Mouse (Mus musculus): ENCODE measurements around the gene Cpeb1. TPM values are rescaled to one million over a fixed set of nuclear protein-coding genes. Genes with fewer than 3 reads are reported as not detected.

Gene Cpeb1
- polyA plus RNA-seq, 1 experiment from 2014 or later = 0.51 TPM

GRCm38 (mm10) chr7:81464906-81465450, 9.7 kb upstream of the Cpeb1 start:
- Histone ChIP-seq H3K9me3 (no peaks in the 10 kb centered on the region), H3K4me1 (no peaks in the 10 kb centered on the region), H3K27ac (no peak overlapping the region), H3K4me2 (replicated peaks) (no peak overlapping the region), H3K36me3 (no peaks in the 10 kb centered on the region), H3K9ac (no peak overlapping the region), H3K4me3 (no peak overlapping the region), H3K27me3 (peaks cover 31% of the 10 kb centered on the region)
- 71% methylated on average over 9 of the region's 9 CpGs for WGBS
- ATAC-seq (ENCODE audit: low FRiP score, low read depth) = no peak

- 3% methylated on average over 4 of the region's 4 CpGs for WGBS
- H3K27ac ChIP-seq = no peak overlapping the region
- no peaks in the 10 kb centered on the region for H3K36me3 ChIP-seq
- H3K9ac ChIP-seq = no peak overlapping the region
- no peak overlapping the region for H3K4me3 ChIP-seq
- no peak overlapping the region for H3K4me2 ChIP-seq (replicated peaks)
- no peak for ATAC-seq (ENCODE audit: low FRiP score, low read depth)
- H3K9me3 ChIP-seq = no peaks in the 10 kb centered on the region
- peaks cover 37% of the 10 kb centered on the region for H3K27me3 ChIP-seq
- H3K4me1 ChIP-seq = no peaks in the 10 kb centered on the region
Measured at GRCm38 (mm10) chr7:81464116-81464515, 8.9 kb upstream of the Cpeb1 start.

- Histone ChIP-seq H3K4me2 (replicated peaks) (no peak overlapping the region), H3K4me1 (no peaks in the 10 kb centered on the region), H3K27me3 (peaks cover 50% of the 10 kb centered on the region), H3K9ac (no peak overlapping the region), H3K9me3 (no peaks in the 10 kb centered on the region), H3K4me3 (no peak overlapping the region), H3K36me3 (no peaks in the 10 kb centered on the region), H3K27ac (no peak overlapping the region)
- 81% methylated on average over 3 of the region's 3 CpGs for WGBS
- no peak for ATAC-seq (ENCODE audit: low FRiP score, low read depth)
Measured at GRCm38 (mm10) chr7:81462815-81463214, 7.5 kb upstream of the Cpeb1 start.

GRCm38 (mm10) chr7:81454331-81455039, 780 bp downstream of the Cpeb1 start:
- Histone ChIP-seq H3K4me1 (peaks cover 26% of the 10 kb centered on the region), H3K27me3 (peaks cover 92% of the 10 kb centered on the region), H3K27ac (no peak overlapping the region), H3K9ac (peak overlapping the region; percentile 35), H3K9me3 (no peaks in the 10 kb centered on the region), H3K36me3 (no peaks in the 10 kb centered on the region), H3K4me3 (peak overlapping the region; percentile 55), H3K4me2 (replicated peaks) (peak overlapping the region; percentile 79)
- WGBS = 2% methylated on average over 53 of the region's 87 CpGs
- ATAC-seq (ENCODE audit: low FRiP score, low read depth) = peak; percentile 66; the same call in 1 of the 2 replicates

GRCm38 (mm10) chr7:81453443-81454274, 1.6 kb downstream of the Cpeb1 start:
- H3K27me3 ChIP-seq = peaks cover 92% of the 10 kb centered on the region
- peak overlapping the region; percentile 31; the same call in 1 of the 2 replicates for H3K9ac ChIP-seq
- H3K4me2 ChIP-seq (replicated peaks) = peak overlapping the region; percentile 79
- 3% methylated on average over 74 of the region's 84 CpGs for WGBS
- peak overlapping the region; percentile 55 for H3K4me3 ChIP-seq
- no peak overlapping the region for H3K27ac ChIP-seq
- peaks cover 26% of the 10 kb centered on the region for H3K4me1 ChIP-seq
- ATAC-seq (ENCODE audit: low FRiP score, low read depth) = peak; percentile 57; the same call in 1 of the 2 replicates
- H3K36me3 ChIP-seq = no peaks in the 10 kb centered on the region
- no peaks in the 10 kb centered on the region for H3K9me3 ChIP-seq

GRCm38 (mm10) chr7:81452971-81453441, 2.3 kb downstream of the Cpeb1 start:
- Histone ChIP-seq H3K27ac (no peak overlapping the region), H3K27me3 (peaks cover 85% of the 10 kb centered on the region), H3K9ac (peak overlapping the region; percentile 31; the same call in 1 of the 2 replicates), H3K4me1 (peaks cover 26% of the 10 kb centered on the region), H3K4me3 (peak overlapping the region; percentile 55), H3K36me3 (no peaks in the 10 kb centered on the region), H3K4me2 (replicated peaks) (peak overlapping the region; percentile 79), H3K9me3 (no peaks in the 10 kb centered on the region)
- WGBS = 2% methylated on average over 21 of the region's 21 CpGs
- no peak for ATAC-seq (ENCODE audit: low FRiP score, low read depth)

- Histone ChIP-seq H3K4me1 (no peaks in the 10 kb centered on the region), H3K9me3 (no peaks in the 10 kb centered on the region), H3K36me3 (no peaks in the 10 kb centered on the region), H3K9ac (no peak overlapping the region), H3K4me3 (no peak overlapping the region), H3K27me3 (no peaks in the 10 kb centered on the region), H3K4me2 (replicated peaks) (no peak overlapping the region), H3K27ac (no peak overlapping the region)
- no peak for ATAC-seq (ENCODE audit: low FRiP score, low read depth)
- WGBS = 49% methylated on average over 2 of the region's 2 CpGs
Measured at GRCm38 (mm10) chr7:81398957-81399356, 56.3 kb downstream of the Cpeb1 start.

GRCm38 (mm10) chr7:81379363-81379762, 75.9 kb downstream of the Cpeb1 start:
- 80% methylated on average over 1 of the region's 1 CpGs for WGBS
- H3K4me2 ChIP-seq (replicated peaks) = no peak overlapping the region
- no peaks in the 10 kb centered on the region for H3K36me3 ChIP-seq
- no peaks in the 10 kb centered on the region for H3K27me3 ChIP-seq
- no peaks in the 10 kb centered on the region for H3K4me1 ChIP-seq
- H3K4me3 ChIP-seq = no peak overlapping the region
- no peak overlapping the region for H3K9ac ChIP-seq
- no peaks in the 10 kb centered on the region for H3K9me3 ChIP-seq
- H3K27ac ChIP-seq = no peak overlapping the region
- ATAC-seq (ENCODE audit: low FRiP score, low read depth) = no peak

- H3K9me3 ChIP-seq = no peaks in the 10 kb centered on the region
- ATAC-seq (ENCODE audit: low FRiP score, low read depth) = no peak
- H3K9ac ChIP-seq = peak overlapping the region; percentile 48; the same call in 1 of the 2 replicates
- H3K27ac ChIP-seq = no peak overlapping the region
- H3K36me3 ChIP-seq = no peaks in the 10 kb centered on the region
- 6% methylated on average over 13 of the region's 13 CpGs for WGBS
- peaks cover 11% of the 10 kb centered on the region; the same call in 1 of the 2 replicates for H3K4me1 ChIP-seq
- peaks cover 36% of the 10 kb centered on the region for H3K27me3 ChIP-seq
- H3K4me3 ChIP-seq = peak overlapping the region; percentile 25; the same call in 1 of the 2 replicates
- peak overlapping the region; percentile 57 for H3K4me2 ChIP-seq (replicated peaks)
Measured at GRCm38 (mm10) chr7:81372337-81372920, 82.8 kb downstream of the Cpeb1 start.

- Histone ChIP-seq H3K36me3 (no peaks in the 10 kb centered on the region), H3K4me1 (peaks cover 11% of the 10 kb centered on the region; the same call in 1 of the 2 replicates), H3K4me2 (replicated peaks) (peak overlapping the region; percentile 57), H3K9me3 (no peaks in the 10 kb centered on the region), H3K27me3 (peaks cover 36% of the 10 kb centered on the region), H3K9ac (no peak overlapping the region), H3K4me3 (no peak overlapping the region), H3K27ac (no peak overlapping the region)
- 14% methylated on average over 5 of the region's 5 CpGs for WGBS
- no peak for ATAC-seq (ENCODE audit: low FRiP score, low read depth)
Measured at GRCm38 (mm10) chr7:81371811-81372210, 83.5 kb downstream of the Cpeb1 start.

GRCm38 (mm10) chr7:81369724-81370123, 85.5 kb downstream of the Cpeb1 start:
- Histone ChIP-seq H3K4me2 (replicated peaks) (no peak overlapping the region), H3K36me3 (no peaks in the 10 kb centered on the region), H3K27me3 (peaks cover 36% of the 10 kb centered on the region), H3K9ac (no peak overlapping the region), H3K4me1 (peaks cover 11% of the 10 kb centered on the region; the same call in 1 of the 2 replicates), H3K4me3 (no peak overlapping the region), H3K9me3 (no peaks in the 10 kb centered on the region), H3K27ac (no peak overlapping the region)
- WGBS = 60% methylated on average over 3 of the region's 3 CpGs
- no peak for ATAC-seq (ENCODE audit: low FRiP score, low read depth)

Measured in limb, embryonic 13.5 days (tissue).